Mouse (Mus musculus) kidney, adult 2 months (tissue): Measurements from ENCODE around the gene Diaph3.

ENCODE experiments used
- CTCF ChIP-seq: fragments of 200-500 bp; conservative IDR thresholded peaks from 2 replicates; pipeline ENCODE4 v1.5.1; 2011; ENCODE audit warnings: low read depth, mild to moderate bottlenecking, control low read depth, low read length, moderate library complexity, mixed read lengths; ENCODE audit not compliant: insufficient read depth, insufficient read length
- POLR2A ChIP-seq: fragments of 200-500 bp; IDR thresholded peaks from one replicate; pipeline ENCODE4 v1.6.1; 2011; ENCODE audit warnings: low read depth, low read length, control low read depth

DNA sequence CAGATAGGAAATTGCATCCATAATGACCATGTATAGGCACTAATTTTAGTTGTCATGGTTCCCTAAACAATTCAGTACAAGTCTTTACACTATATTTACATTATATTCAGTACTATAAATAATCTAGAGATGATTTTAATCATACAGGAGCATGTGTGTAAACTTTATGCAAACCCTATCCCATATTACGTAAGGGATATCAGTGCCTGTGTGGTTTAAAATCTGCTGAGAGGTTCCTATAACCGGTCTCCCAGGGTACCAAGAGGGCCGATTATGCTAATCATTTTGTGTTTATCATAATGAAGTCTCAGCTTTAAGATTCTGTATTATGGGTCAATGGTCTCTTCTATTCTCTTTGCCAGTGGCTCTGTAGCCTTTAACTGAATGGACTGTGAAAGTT lies 499.2 kb downstream of the Diaph3 start:
- TF ChIP-seq POLR2A (no peak), CTCF (no peak)
